7 mouse cellular contexts compared by ENCODE assay signal in the genomic region with DNA sequence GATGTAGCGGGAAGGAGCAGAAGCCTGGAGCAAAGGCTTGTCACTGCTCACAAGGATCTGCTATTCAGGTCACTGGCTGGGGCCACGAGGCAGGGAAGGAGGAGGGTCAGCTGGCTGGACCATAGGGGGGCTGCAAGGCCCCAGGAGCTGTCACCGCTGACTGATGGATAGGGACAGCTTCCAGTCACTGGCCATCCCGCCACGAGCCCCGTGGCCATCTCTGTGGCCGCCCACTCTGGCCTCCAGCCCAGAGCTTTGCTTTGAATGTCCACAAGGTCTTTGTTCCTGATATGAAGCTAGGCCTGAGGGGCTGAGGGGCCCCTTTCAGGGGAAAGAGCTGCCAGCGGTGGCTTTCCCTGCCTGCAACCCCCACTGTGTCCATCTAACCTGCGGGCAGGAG.
DNase-seq lines count a peak whose midpoint lies in the region; ATAC-seq and TF ChIP-seq lines count a peak whose summit lies in the region.

No protein-coding gene starts in this region.

- H3K9ac ChIP-seq in kidney, embryonic 15.5 days: no peak overlapping the region
- no peak overlapping the region for H3K9ac ChIP-seq in forebrain, postnatal 0 days
- no peak overlapping the region for H3K9ac ChIP-seq in midbrain, embryonic 15.5 days

- H3K27ac ChIP-seq in kidney, embryonic 15.5 days: peak overlapping the region; percentile 32; the same call in 1 of the 2 replicates
- H3K27ac ChIP-seq in forebrain, postnatal 0 days (ENCODE audit: low read depth, low read length): no peak overlapping the region
- no peak overlapping the region for H3K27ac ChIP-seq in midbrain, embryonic 15.5 days

- DNase-seq in kidney, adult 8-10 months: no peak
- DNase-seq in embryo, embryonic 9.5 days (ENCODE audit: extremely low spot score): peak; percentile 64
- no peak for DNase-seq in forebrain, postnatal 0 days
- DNase-seq in thymus, postnatal 25 days: no peak
- no peak for DNase-seq in B cell, adult 2 months

- 23% methylated on average over 9 of the region's 9 CpGs for WGBS in kidney, embryonic 15.5 days
- WGBS in forebrain, postnatal 0 days: 10% methylated on average over 9 of the region's 9 CpGs
- WGBS in midbrain, embryonic 15.5 days: 10% methylated on average over 9 of the region's 9 CpGs

- ATAC-seq in kidney, embryonic 15.5 days (replicated peaks; ENCODE audit: low FRiP score): no peak
- peak; percentile 51; the same call in 1 of the 2 replicates for ATAC-seq in forebrain, postnatal 0 days
- ATAC-seq in midbrain, embryonic 15.5 days (replicated peaks): peak; percentile 29; the same call in 1 of the 2 replicates

- H3K4me1 ChIP-seq in kidney, embryonic 15.5 days: peaks cover 33% of the 10 kb centered on the region
- H3K4me1 ChIP-seq in forebrain, postnatal 0 days (ENCODE audit: insufficient read depth): no peaks in the 10 kb centered on the region
- H3K4me1 ChIP-seq in midbrain, embryonic 15.5 days: peaks cover 15% of the 10 kb centered on the region

- H3K9me3 ChIP-seq in kidney, embryonic 15.5 days (replicated peaks): no peaks in the 10 kb centered on the region
- no peaks in the 10 kb centered on the region for H3K9me3 ChIP-seq in forebrain, postnatal 0 days (ENCODE audit: low read length)
- H3K9me3 ChIP-seq in midbrain, embryonic 15.5 days: no peaks in the 10 kb centered on the region

- no peak overlapping the region for H3K4me2 ChIP-seq in kidney, embryonic 15.5 days
- H3K4me2 ChIP-seq in forebrain, postnatal 0 days (ENCODE audit: low read depth): no peak overlapping the region
- no peak overlapping the region for H3K4me2 ChIP-seq in midbrain, embryonic 15.5 days

- no peak for TF ChIP-seq CTCF in forebrain, postnatal 0 days (IDR thresholded peaks at IDR 0.05; ENCODE audit: low read depth)

- H3K36me3 ChIP-seq in kidney, embryonic 15.5 days: no peaks in the 10 kb centered on the region
- no peaks in the 10 kb centered on the region for H3K36me3 ChIP-seq in forebrain, postnatal 0 days (ENCODE audit: insufficient read depth)
- no peaks in the 10 kb centered on the region for H3K36me3 ChIP-seq in midbrain, embryonic 15.5 days (replicated peaks)

- peaks cover 81% of the 10 kb centered on the region for H3K27me3 ChIP-seq in kidney, embryonic 15.5 days
- no peaks in the 10 kb centered on the region for H3K27me3 ChIP-seq in forebrain, postnatal 0 days (ENCODE audit: insufficient read depth, low read length)
- H3K27me3 ChIP-seq in midbrain, embryonic 15.5 days (replicated peaks): no peaks in the 10 kb centered on the region

- H3K4me3 ChIP-seq in kidney, embryonic 15.5 days (replicated peaks): no peak overlapping the region
- no peak overlapping the region for H3K4me3 ChIP-seq in forebrain, postnatal 0 days (ENCODE audit: low read depth, low read length)
- no peak overlapping the region for H3K4me3 ChIP-seq in midbrain, embryonic 15.5 days
